Mouse (Mus musculus): ENCODE data around the gene Gm6034. TPM values are rescaled to one million over a fixed set of nuclear protein-coding genes. Genes with fewer than 3 reads are reported as not detected.
"Not testable (repeated sequence)": the region's sequence is repeated elsewhere in the genome, so short reads cannot be mapped to it uniquely, and the experiment has no call there.

The Gm6034 gene
- polyA plus RNA-seq, 1 experiment from 2014 or later, result not detected

GRCm38 (mm10) chr17:36083870-36084451 is 41.2 kb downstream of the Gm6034 start:
- Histone ChIP-seq H3K4me3 (peak overlapping the region; percentile 51), H3K9me3 (replicated peaks) (no peaks in the 10 kb centered on the region), H3K27ac (no peak overlapping the region), H3K9ac (no peak overlapping the region), H3K27me3 (peaks cover 54% of the 10 kb centered on the region), H3K36me3 (no peaks in the 10 kb centered on the region), H3K4me2 (peak overlapping the region; percentile 82), H3K4me1 (replicated peaks) (peaks cover 12% of the 10 kb centered on the region)
- WGBS, result under 1% methylated on average over 40 of the region's 42 CpGs
- peak; percentile 47; the same call in 1 of the 2 replicates for ATAC-seq (replicated peaks; ENCODE audit: insufficient number of reproducible peaks, insufficient read depth, low FRiP score, low read depth)

DNA sequence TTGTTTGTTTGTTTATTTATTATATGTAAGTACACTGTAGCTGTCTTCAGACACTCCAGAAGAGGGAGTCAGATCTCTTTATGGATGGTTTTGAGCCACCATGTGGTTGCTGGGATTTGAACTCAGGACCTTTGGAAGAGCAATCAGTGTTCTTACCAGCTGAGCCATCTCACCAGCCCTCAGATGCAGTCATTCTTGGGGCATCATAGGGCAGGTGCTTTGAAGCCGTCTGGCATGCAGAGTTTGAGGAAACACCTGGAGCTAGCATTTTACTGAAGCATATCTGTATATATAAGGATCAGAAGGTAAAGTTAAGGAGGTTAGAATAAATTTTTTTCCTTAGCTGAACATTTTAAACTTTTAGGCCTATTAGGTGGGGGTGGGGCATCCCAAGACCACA is 43.2 kb downstream of the Gm6034 start:
- Histone ChIP-seq H3K27me3 (peaks cover 49% of the 10 kb centered on the region), H3K4me1 (replicated peaks) (peaks cover 12% of the 10 kb centered on the region)
- not testable (repeated sequence) for H3K9ac ChIP-seq; H3K4me2 ChIP-seq; H3K9me3 ChIP-seq (replicated peaks); ATAC-seq (replicated peaks; ENCODE audit: insufficient number of reproducible peaks, insufficient read depth, low FRiP score, low read depth); H3K27ac ChIP-seq; H3K4me3 ChIP-seq; H3K36me3 ChIP-seq
- 57% methylated on average over 1 of the region's 1 CpGs for WGBS

GRCm38 (mm10) chr17:36091933-36092332 is 49.2 kb downstream of the Gm6034 start:
- not testable (repeated sequence) for H3K4me1 ChIP-seq (replicated peaks)
- WGBS, result no CpG with 5 or more reads among the region's 2 CpGs

GRCm38 (mm10) chr17:36092520-36092919 is 49.8 kb downstream of the Gm6034 start:
- H3K9ac ChIP-seq; ATAC-seq (replicated peaks; ENCODE audit: insufficient number of reproducible peaks, insufficient read depth, low FRiP score, low read depth): not testable (repeated sequence)
- H3K27me3 ChIP-seq, result peaks cover 17% of the 10 kb centered on the region

More at GRCm38 (mm10) chr17:36091933-36092332, 49.2 kb downstream of the Gm6034 start:
- H3K4me2 ChIP-seq; ATAC-seq (replicated peaks; ENCODE audit: insufficient number of reproducible peaks, insufficient read depth, low FRiP score, low read depth); H3K27ac ChIP-seq; H3K36me3 ChIP-seq; H3K9ac ChIP-seq; H3K4me3 ChIP-seq; H3K9me3 ChIP-seq (replicated peaks): not testable (repeated sequence)
- peaks cover 17% of the 10 kb centered on the region for H3K27me3 ChIP-seq

GRCm38 (mm10) chr17:36093936-36094335 is 51.2 kb downstream of the Gm6034 start:
- H3K4me3 ChIP-seq, result no peak overlapping the region
- no peak overlapping the region for H3K4me2 ChIP-seq
- no peak for ATAC-seq (replicated peaks; ENCODE audit: insufficient number of reproducible peaks, insufficient read depth, low FRiP score, low read depth)
- H3K27me3 ChIP-seq, result peaks cover 17% of the 10 kb centered on the region
- no peak overlapping the region for H3K9ac ChIP-seq
- H3K27ac ChIP-seq, result no peak overlapping the region
- H3K4me1 ChIP-seq (replicated peaks), result no peaks in the 10 kb centered on the region
- WGBS, result 12% methylated on average over 3 of the region's 3 CpGs
- H3K36me3 ChIP-seq, result no peaks in the 10 kb centered on the region
- H3K9me3 ChIP-seq (replicated peaks), result no peaks in the 10 kb centered on the region

More at GRCm38 (mm10) chr17:36092520-36092919, 49.8 kb downstream of the Gm6034 start:
- not testable (repeated sequence) for H3K36me3 ChIP-seq; H3K27ac ChIP-seq; H3K9me3 ChIP-seq (replicated peaks); H3K4me3 ChIP-seq; H3K4me2 ChIP-seq; H3K4me1 ChIP-seq (replicated peaks)

- not testable (repeated sequence) for ATAC-seq (replicated peaks; ENCODE audit: insufficient number of reproducible peaks, insufficient read depth, low FRiP score, low read depth); H3K4me3 ChIP-seq; H3K4me1 ChIP-seq (replicated peaks); H3K9ac ChIP-seq; H3K36me3 ChIP-seq; H3K4me2 ChIP-seq; H3K27ac ChIP-seq; H3K9me3 ChIP-seq (replicated peaks)
- H3K27me3 ChIP-seq, result peaks cover 11% of the 10 kb centered on the region
- 64% methylated on average over 2 of the region's 2 CpGs for WGBS
Measured at GRCm38 (mm10) chr17:36099603-36100002, 56.8 kb downstream of the Gm6034 start.

- H3K4me3 ChIP-seq; H3K4me2 ChIP-seq; H3K27ac ChIP-seq; ATAC-seq (replicated peaks; ENCODE audit: insufficient number of reproducible peaks, insufficient read depth, low FRiP score, low read depth); H3K9me3 ChIP-seq (replicated peaks); H3K9ac ChIP-seq; H3K36me3 ChIP-seq; H3K27me3 ChIP-seq; H3K4me1 ChIP-seq (replicated peaks): not testable (repeated sequence)
- 81% methylated on average over 12 of the region's 12 CpGs for WGBS
Measured at GRCm38 (mm10) chr17:36102091-36102490, 59.3 kb downstream of the Gm6034 start.

Other genes starting within 250 kb of the Gm6034 start
- gene Ier3, start 221.3 kb upstream of the Gm6034 start, polyA plus RNA-seq (2015; fragmentation: Nextera tagmentation; extraction: Ambion mirVana), result 49.7 and 56.5 TPM in 2 replicates
- gene Flot1, start 219.7 kb upstream of the Gm6034 start, polyA plus RNA-seq (2015; fragmentation: Nextera tagmentation; extraction: Ambion mirVana), result 103 and 109 TPM in 2 replicates
- 567 and 662 TPM in 2 replicates for gene Tubb5, start 204.7 kb upstream of the Gm6034 start, polyA plus RNA-seq (2015; fragmentation: Nextera tagmentation; extraction: Ambion mirVana)
- gene Mdc1, start 201.4 kb upstream of the Gm6034 start, polyA plus RNA-seq (2015; fragmentation: Nextera tagmentation; extraction: Ambion mirVana), result 12.6 and 17.0 TPM in 2 replicates
- gene Nrm, start 181.6 kb upstream of the Gm6034 start, polyA plus RNA-seq (2015; fragmentation: Nextera tagmentation; extraction: Ambion mirVana), result 38.7 and 46.2 TPM in 2 replicates
- 17.9 and 21.4 TPM in 2 replicates for gene Ppp1r18, start 177.4 kb upstream of the Gm6034 start, polyA plus RNA-seq (2015; fragmentation: Nextera tagmentation; extraction: Ambion mirVana)
- gene Dhx16, start 163.1 kb upstream of the Gm6034 start, polyA plus RNA-seq (2015; fragmentation: Nextera tagmentation; extraction: Ambion mirVana), result 19.7 and 31.1 TPM in 2 replicates
- gene 2310061I04Rik, start 145.5 kb upstream of the Gm6034 start, polyA plus RNA-seq (2015; fragmentation: Nextera tagmentation; extraction: Ambion mirVana), result 23.9 and 27.6 TPM in 2 replicates
- gene Atat1, start 132.9 kb upstream of the Gm6034 start, polyA plus RNA-seq (2015; fragmentation: Nextera tagmentation; extraction: Ambion mirVana), result 38.7 and 50.7 TPM in 2 replicates
- gene Mrps18b, start 126.6 kb upstream of the Gm6034 start, polyA plus RNA-seq (2015; fragmentation: Nextera tagmentation; extraction: Ambion mirVana), result 64.2 and 69.2 TPM in 2 replicates
- gene Ppp1r10, start 126.5 kb upstream of the Gm6034 start, polyA plus RNA-seq (2015; fragmentation: Nextera tagmentation; extraction: Ambion mirVana), result 26.5 and 28.1 TPM in 2 replicates
- gene Abcf1, start 73.2 kb upstream of the Gm6034 start, polyA plus RNA-seq (2015; fragmentation: Nextera tagmentation; extraction: Ambion mirVana), result 57.8 and 71.3 TPM in 2 replicates
- 31.4 and 37.8 TPM in 2 replicates for gene Gnl1, start 63.1 kb upstream of the Gm6034 start, polyA plus RNA-seq (2015; fragmentation: Nextera tagmentation; extraction: Ambion mirVana)
- gene Prr3, start 62.7 kb upstream of the Gm6034 start, polyA plus RNA-seq (2015; fragmentation: Nextera tagmentation; extraction: Ambion mirVana), result 13.7 and 20.4 TPM in 2 replicates
- 1.3 and 2.7 TPM in 2 replicates for gene H2-T24, start 22.4 kb upstream of the Gm6034 start, polyA plus RNA-seq (2015; fragmentation: Nextera tagmentation; extraction: Ambion mirVana)
- 4.7 and 11.6 TPM in 2 replicates for gene H2-T23, start 10.1 kb upstream of the Gm6034 start, polyA plus RNA-seq (2015; fragmentation: Nextera tagmentation; extraction: Ambion mirVana)
- 7.0 and 12.0 TPM in 2 replicates for gene H2-T22, start 214 bp upstream of the Gm6034 start, polyA plus RNA-seq (2015; fragmentation: Nextera tagmentation; extraction: Ambion mirVana)
- 0.13 TPM in 1 of 2 replicates, not detected in the other for gene Gm11127, start 15.4 kb downstream of the Gm6034 start, polyA plus RNA-seq (2015; fragmentation: Nextera tagmentation; extraction: Ambion mirVana)
- gene Gm19684, start 78.7 kb downstream of the Gm6034 start, polyA plus RNA-seq (2015; fragmentation: Nextera tagmentation; extraction: Ambion mirVana), result not detected in 2 replicates
- not detected in 2 replicates for gene Gm7030, start 86.5 kb downstream of the Gm6034 start, polyA plus RNA-seq (2015; fragmentation: Nextera tagmentation; extraction: Ambion mirVana)
- gene Gm8909, start 125.6 kb downstream of the Gm6034 start, polyA plus RNA-seq (2015; fragmentation: Nextera tagmentation; extraction: Ambion mirVana), result 0.84 and 1.8 TPM in 2 replicates
- gene H2-T3, start 147.3 kb downstream of the Gm6034 start, polyA plus RNA-seq (2015; fragmentation: Nextera tagmentation; extraction: Ambion mirVana), result 0.36 TPM in 1 of 2 replicates, not detected in the other
- gene Rpp21, start 215.1 kb downstream of the Gm6034 start, polyA plus RNA-seq (2015; fragmentation: Nextera tagmentation; extraction: Ambion mirVana), result 78.8 and 83.7 TPM in 2 replicates
- 9.1 and 11.1 TPM in 2 replicates for gene Trim39, start 229.3 kb downstream of the Gm6034 start, polyA plus RNA-seq (2015; fragmentation: Nextera tagmentation; extraction: Ambion mirVana)
- not detected in 2 replicates for gene H2-M10.2, start 243.5 kb downstream of the Gm6034 start, polyA plus RNA-seq (2015; fragmentation: Nextera tagmentation; extraction: Ambion mirVana)